ENCODE assay signal across 10 mouse cellular contexts in the genomic region with DNA sequence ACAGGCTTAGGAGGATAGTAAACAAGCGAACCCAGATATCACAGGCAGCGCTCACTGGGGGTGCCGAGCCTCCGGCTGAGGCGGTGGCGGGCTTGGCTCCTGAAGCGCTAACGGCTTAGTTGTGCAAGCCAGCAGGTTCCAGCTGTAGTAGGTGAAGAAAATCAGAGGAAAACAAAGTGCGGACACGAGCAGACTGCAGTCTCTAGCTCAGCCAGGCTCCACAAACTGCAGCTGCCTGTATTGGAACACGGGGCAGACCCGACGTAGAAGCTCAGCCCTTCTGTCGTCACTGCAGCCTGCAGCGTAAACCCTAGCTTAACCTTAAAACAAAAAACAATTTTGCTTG. TPM values are rescaled to one million over a fixed set of nuclear protein-coding genes. Genes with fewer than 3 reads are reported as not detected.
DNase-seq lines count a peak whose midpoint lies in the region; ATAC-seq and TF ChIP-seq lines count a peak whose summit lies in the region.
"Had no signal": no experiment of that assay in that cellular context is flagged by ENCODE, and none has a peak within 500 bp of the region (broad histone marks: within the 10 kb centered on the region; RNA-seq: fewer than 3 reads in every experiment).

No protein-coding gene starts in this region.

- no peak overlapping the region for H3K9ac ChIP-seq in heart, adult 2 months (ENCODE audit: low read depth, low read length)
- H3K9ac ChIP-seq in midbrain, embryonic 13.5 days (replicated peaks): peak overlapping the region; percentile 61

- no peaks in the 10 kb centered on the region for H3K36me3 ChIP-seq in heart, adult 2 months (ENCODE audit: control insufficient read depth, insufficient read depth, low read length)
- H3K36me3 ChIP-seq in midbrain, embryonic 13.5 days: no peaks in the 10 kb centered on the region

- DNase-seq in heart, adult 11 months: peak; percentile 86
- DNase-seq in heart, postnatal 25 days (ENCODE audit: low spot score): no peak
- DNase-seq in adrenal gland, postnatal 36 days: peak; percentile 10 to 21
- peak; percentile 19 to 27 for DNase-seq in heart, adult 2 months
- peak; percentile 54 for DNase-seq in kidney, postnatal 10 days
- DNase-seq in natural killer cell, adult 2 months (ENCODE audit: low spot score in 2 of 2): no peak

- H3K4me2 ChIP-seq in midbrain, embryonic 13.5 days (replicated peaks): peak overlapping the region; percentile 60

- no peaks in the 10 kb centered on the region for H3K4me1 ChIP-seq in heart, adult 2 months (ENCODE audit: control insufficient read depth, insufficient read depth, low read length)
- peaks cover 12% of the 10 kb centered on the region; the same call in 1 of the 2 replicates for H3K4me1 ChIP-seq in midbrain, embryonic 13.5 days (replicated peaks)

- peak; percentile 68 for ATAC-seq in midbrain, embryonic 13.5 days
- ATAC-seq in granulocyte monocyte progenitor cell, adult 5-6 weeks (replicated peaks; ENCODE audit: poor library complexity, severe bottlenecking): no peak

- no peak overlapping the region for H3K27ac ChIP-seq in heart, adult 2 months
- no peak overlapping the region for H3K27ac ChIP-seq in midbrain, embryonic 13.5 days

- TF ChIP-seq POLR2A in heart, adult 2 months (IDR thresholded peaks at IDR 0.05; ENCODE audit: insufficient read depth, low read depth, low read length): no peak

- TF ChIP-seq CTCF in heart, adult 2 months (IDR thresholded peaks at IDR 0.05): no peak

- 11% methylated on average over 15 of the region's 15 CpGs for WGBS in heart, adult 2 months
- 5% methylated on average over 15 of the region's 15 CpGs for WGBS in midbrain, embryonic 13.5 days

- no peak for TF ChIP-seq EP300 in heart, adult 2 months (IDR thresholded peaks at IDR 0.05; ENCODE audit: insufficient read depth, low read depth, low read length)

- H3K9me3 ChIP-seq in midbrain, embryonic 13.5 days: no peaks in the 10 kb centered on the region

- no peaks in the 10 kb centered on the region for H3K79me2 ChIP-seq in heart, adult 2 months (replicated peaks; ENCODE audit: control insufficient read depth, insufficient read depth, low read length)

- H3K27me3 ChIP-seq in heart, adult 2 months (ENCODE audit: control insufficient read depth, insufficient read depth, low read length): no peaks in the 10 kb centered on the region
- no peaks in the 10 kb centered on the region for H3K27me3 ChIP-seq in midbrain, embryonic 13.5 days

- H3K4me3 ChIP-seq in heart, adult 2 months: peak overlapping the region; percentile 31
- H3K4me3 ChIP-seq in midbrain, embryonic 13.5 days (replicated peaks): peak overlapping the region; percentile 38
- H3K4me3 ChIP-seq: myocyte had no signal

- intact Hi-C loops in heart, postnatal 25 days (cut with DNase I): no loop called here
- intact Hi-C loops in heart, adult 2 months (cut with DNase I): no loop called here

RNA-seq across cellular contexts. Expression of a gene that starts 4.5 kb away (rescaled TPM):
- total RNA-seq in heart, postnatal 25 days (2021): not detected
- total RNA-seq in adrenal gland, postnatal 36 days (2021): not detected
- not detected for total RNA-seq in heart, adult 2 months (2021)
- polyA plus RNA-seq in heart, adult 2 months (2012; rRNA removed): not detected in 2 replicates
- not detected in 2 replicates for polyA plus RNA-seq in midbrain, embryonic 13.5 days (2015; fragmentation: Nextera tagmentation; extraction: Ambion mirVana)
- total RNA-seq in granulocyte monocyte progenitor cell, adult 5-6 weeks (2014; fragmentation: Nextera tagmentation): not detected in 2 replicates
- not detected in 2 replicates for total RNA-seq in granulocyte monocyte progenitor cell, adult 5-6 weeks (2017)
- total RNA-seq: MEL had no signal
- polyA plus RNA-seq: myocyte had no signal

Comparison
In these comparisons a context has a peak if more than half of its experiments do, and no peak if none do; other contexts are left out.
1. DNase-seq: peak in heart, adult 11 months (single experiment), adrenal gland, postnatal 36 days (2 of 2), heart, adult 2 months (2 of 2) and kidney, postnatal 10 days (single experiment); none in heart, postnatal 25 days (single experiment) and natural killer cell, adult 2 months (0 of 2).